Mouse (Mus musculus): ENCODE results near the gene Txn2.

DNA sequence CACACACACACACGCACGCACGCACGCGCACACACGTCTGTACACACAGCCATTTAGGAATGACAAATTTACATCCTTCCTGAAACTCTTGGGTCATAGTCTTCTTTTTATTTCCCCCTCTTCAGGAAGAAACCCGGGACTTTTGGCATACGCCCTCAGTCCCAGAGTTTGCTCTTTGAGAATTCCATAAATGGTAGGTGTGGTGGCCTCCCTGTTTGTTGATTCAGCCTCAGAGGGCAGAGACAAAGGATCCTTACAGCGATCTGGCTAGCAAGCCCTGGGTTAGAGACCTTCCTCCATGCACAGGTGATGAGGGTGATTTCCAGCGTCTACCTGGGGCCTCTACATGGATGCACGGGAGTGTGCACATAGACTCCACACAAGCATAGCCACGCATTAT lies 9.4 kb downstream of the Txn2 start:
- TF ChIP-seq CTCF (conservative IDR thresholded peaks at IDR 0.05; ENCODE audit: low read length) = no peak
- no peak for TF ChIP-seq POU5F1 (IDR thresholded peaks at IDR 0.05; ENCODE audit: borderline replicate concordance, low read length)
- no peak for TF ChIP-seq NANOG (IDR thresholded peaks at IDR 0.05; ENCODE audit: borderline replicate concordance, low read length)
